Mouse (Mus musculus) central nervous system, embryonic 14 days (tissue): ENCODE measurements around the gene Amz2. TPM values are rescaled to one million over a fixed set of nuclear protein-coding genes. Genes with fewer than 3 reads are reported as not detected.

Experiments used
- polyA plus RNA-seq: library from polyadenylated mRNA; depleted of rRNA; stranded (reverse); fragments of >200 nt; gene quantifications from 2 replicates; pipeline ENCODE4 v1.2.3, GENCODE M21; 2012; rRNA removed

Gene Amz2
- polyA plus RNA-seq = 175 and 192 TPM in 2 replicates

GRCm38 (mm10) chr11:109425392-109426271 is at the start of gene Amz2:
TSS of gene Amz2 (plus strand) at chr11:109425946.

DNA sequence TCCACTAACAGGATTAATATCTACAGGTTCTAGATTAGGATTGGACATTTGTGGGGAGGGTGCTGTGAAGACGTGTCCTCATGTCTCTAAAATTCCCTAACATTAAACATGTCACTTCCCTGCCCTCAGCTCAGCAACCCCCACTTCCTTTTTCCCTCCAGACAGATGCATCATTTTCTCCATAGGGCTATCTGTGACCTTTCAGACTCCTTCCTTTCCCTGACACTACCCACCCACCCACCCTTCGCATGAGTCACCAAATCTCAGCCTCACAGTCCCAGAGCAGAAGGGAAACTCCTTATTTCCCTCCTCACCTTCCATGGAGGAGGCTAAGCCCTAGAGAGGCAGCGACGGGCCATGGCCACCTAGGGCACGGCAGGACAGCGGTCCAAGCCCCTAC is 12.1 kb upstream of the Amz2 start, which contains the start of gene 9930022D16Rik:
9930022D16Rik (plus strand) TSS at position 301 of the 400 bp plus-strand sequence.

DNA sequence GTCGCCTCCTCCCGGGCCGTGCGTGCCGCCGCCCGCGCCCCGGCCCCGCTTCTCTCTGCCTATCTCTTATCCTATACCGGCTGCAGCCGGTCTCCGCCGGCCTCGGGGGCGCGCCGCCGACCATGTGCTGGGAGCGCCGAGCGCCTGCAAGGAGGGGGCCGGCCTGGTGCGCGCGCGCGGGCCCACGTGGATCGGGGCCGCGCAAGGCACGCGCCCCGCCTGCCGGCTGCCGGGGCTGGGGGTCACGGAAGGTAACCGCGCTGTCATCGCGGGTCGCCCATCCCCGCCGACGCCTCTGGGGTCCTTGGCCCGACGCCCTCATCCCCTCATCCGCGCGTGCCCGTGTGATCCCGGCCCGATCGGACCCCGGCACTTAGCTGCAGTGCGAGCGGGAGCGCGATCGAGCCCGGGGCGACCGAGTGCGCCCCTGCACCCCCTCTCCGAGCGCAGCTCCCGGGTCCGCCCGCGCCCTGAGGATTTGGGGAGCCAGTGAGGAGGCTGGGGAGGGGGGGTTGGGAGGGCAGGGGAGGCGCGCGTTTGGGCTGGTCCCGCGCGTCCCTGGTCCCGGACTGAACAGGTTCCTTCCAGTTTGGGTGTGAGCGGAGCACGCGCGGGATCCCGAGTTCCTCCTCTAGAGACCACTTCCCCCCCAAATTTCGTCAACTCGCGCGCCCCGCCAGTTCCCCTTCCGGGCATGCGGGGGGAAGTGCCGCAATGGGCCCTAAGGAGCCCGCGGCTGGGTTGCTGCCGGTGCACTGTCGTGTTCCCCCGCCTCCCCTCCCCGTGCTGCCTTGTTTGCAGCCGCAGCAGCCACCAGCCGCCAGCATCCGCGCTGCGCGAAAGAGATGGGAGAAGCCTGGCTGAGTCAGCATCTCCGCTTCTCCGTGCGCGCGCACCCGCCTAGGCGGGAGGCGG is 47.7 kb downstream of the Amz2 start, which contains the start of the genes Arsg and Slc16a6:
Arsg (plus strand) TSS at position 204 of the 915 bp plus-strand sequence.
Slc16a6 (minus strand) TSS at position 428 of the 915 bp plus-strand sequence.

Other genes starting within 250 kb of the Amz2 start
- gene Rgs9, start 127.8 kb upstream of the Amz2 start, polyA plus RNA-seq = 10.8 and 12.2 TPM in 2 replicates
- gene Gna13, start 63.1 kb upstream of the Amz2 start, polyA plus RNA-seq = 24.1 and 25.1 TPM in 2 replicates
- 0.05 TPM in 1 of 2 replicates, not detected in the other for gene 9930022D16Rik, start 12.0 kb upstream of the Amz2 start, polyA plus RNA-seq
- gene Arsg, start 47.4 kb downstream of the Amz2 start, polyA plus RNA-seq = 4.8 and 5.4 TPM in 2 replicates
- gene Slc16a6, start 47.7 kb downstream of the Amz2 start, polyA plus RNA-seq = 2.1 and 2.8 TPM in 2 replicates
- 9.3 and 16.5 TPM in 2 replicates for gene Wipi1, start 186.0 kb downstream of the Amz2 start, polyA plus RNA-seq
- gene Prkar1a, start 223.5 kb downstream of the Amz2 start, polyA plus RNA-seq = 252 and 264 TPM in 2 replicates